Mouse (Mus musculus) C2C12 (cell line): ENCODE measurements around the gene Smpd3.

Experiments used
- CEBPB ChIP-seq: IDR thresholded peaks from one replicate; pipeline ENCODE4 v1.6.1; 2011; ENCODE audit warnings: low read depth, mild to moderate bottlenecking, control low read depth, moderate library complexity
- CTCF ChIP-seq: IDR thresholded peaks from one replicate; pipeline ENCODE4 v1.5.1; 2011; ENCODE audit not compliant: control insufficient read depth, insufficient read depth, insufficient read length
- MAX ChIP-seq: IDR thresholded peaks from one replicate; pipeline ENCODE4 v1.6.1; 2011; ENCODE audit warnings: mild to moderate bottlenecking, control low read depth
- MYOD1 ChIP-seq: IDR thresholded peaks from one replicate; pipeline ENCODE4 v1.6.1; 2011; ENCODE audit warnings: low read depth; ENCODE audit not compliant: control insufficient read depth, insufficient read length

GRCm38 (mm10) chr8:106316506-106316905 is 21.3 kb downstream of the Smpd3 start:
- no peak for TF ChIP-seq MAX
- no peak for TF ChIP-seq CEBPB
- TF ChIP-seq CTCF: no peak
- TF ChIP-seq MYOD1: no peak
